Mouse (Mus musculus) heart, adult 10 weeks (tissue): ENCODE data around the gene Gm572. TPM values are rescaled to one million over a fixed set of nuclear protein-coding genes. Genes with fewer than 3 reads are reported as not detected.

Source experiments
- polyA plus RNA-seq: library from polyadenylated mRNA; stranded (reverse); fragments of 350-450 nt; fragmentation: Illumina TruSeq; extraction: RNeasy Lipid Tissue Mini Kit (QIAGEN cat#74804); gene quantifications from one replicate; pipeline ENCODE4 v1.2.3, GENCODE M21; 2014; ENCODE audit warnings: low read depth, low replicate concordance

The Gm572 gene
- 3.6 TPM for polyA plus RNA-seq

DNA sequence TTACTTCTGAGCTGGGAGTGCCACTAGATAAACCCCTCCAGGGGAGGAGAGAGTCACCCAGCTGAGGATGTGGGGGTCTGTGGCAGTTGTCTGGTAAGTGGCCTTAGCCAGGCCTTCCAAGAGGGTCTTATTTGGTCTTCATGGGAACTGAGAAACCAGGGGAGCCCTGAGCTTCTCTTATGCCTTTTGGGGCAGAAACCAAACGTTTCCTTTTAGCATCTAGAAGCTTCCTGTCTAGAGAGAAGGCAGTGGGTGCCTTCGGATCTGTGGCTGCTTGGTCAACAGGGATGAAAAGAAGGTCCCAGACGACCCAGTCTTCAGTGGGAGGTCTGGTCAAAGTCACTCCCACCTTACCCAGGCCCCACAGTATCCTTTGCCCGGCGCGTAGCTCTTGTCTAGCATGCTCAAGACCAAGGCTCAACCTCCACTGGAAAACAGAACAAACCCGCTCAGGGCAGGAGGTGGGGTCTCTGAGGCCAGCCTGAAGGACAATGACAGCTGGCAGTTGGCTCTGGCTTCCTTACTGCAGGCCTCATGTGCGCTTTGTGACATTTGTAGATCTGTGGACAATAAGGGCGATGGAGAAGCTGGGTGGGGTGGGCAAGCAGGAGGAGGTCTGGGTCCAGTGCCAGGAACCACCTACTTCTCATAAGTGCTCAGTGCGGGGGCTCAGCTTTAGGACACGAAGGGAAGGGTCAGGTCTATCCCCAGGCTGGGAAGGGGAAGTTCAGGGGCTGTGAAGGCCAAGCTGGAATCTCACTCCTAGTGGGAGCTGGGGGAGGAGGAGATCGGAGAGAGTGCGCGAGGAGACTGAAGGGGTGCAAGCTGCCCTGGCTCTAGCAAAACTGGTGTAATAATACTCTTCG is at the start of gene Gm572:
Gm572 (plus strand) TSS at position 27 of the 866 bp plus-strand sequence.

DNA sequence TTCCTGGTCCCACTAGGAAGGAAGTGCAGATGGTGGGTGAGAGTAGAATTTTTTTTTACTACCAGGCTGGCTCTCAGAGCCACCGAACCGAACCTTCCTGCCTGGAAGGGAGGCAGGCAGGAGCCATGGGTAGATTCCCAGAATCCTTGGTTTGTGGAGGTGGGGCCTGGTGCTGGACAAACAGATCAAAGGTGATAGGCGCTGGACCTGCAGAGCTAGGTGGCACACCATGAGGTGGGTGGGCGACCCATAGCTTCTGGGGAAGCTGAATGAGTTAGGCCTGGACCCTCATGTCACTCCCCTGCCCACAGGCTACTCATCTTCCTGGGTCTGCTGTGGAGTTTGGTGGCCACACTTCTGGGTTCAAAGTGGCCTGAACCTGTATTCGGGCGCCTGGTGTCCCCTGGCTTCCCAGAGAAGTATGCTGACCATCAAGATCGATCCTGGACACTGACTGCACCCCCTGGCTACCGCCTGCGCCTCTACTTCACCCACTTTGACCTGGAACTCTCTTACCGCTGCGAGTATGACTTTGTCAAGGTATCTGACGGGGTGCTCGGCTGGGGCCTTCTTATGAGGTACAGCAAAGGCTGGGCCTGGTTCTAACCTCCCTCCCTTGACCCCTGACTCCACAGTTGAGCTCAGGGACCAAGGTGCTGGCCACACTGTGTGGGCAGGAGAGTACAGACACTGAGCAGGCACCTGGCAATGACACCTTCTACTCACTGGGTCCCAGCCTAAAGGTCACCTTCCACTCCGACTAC is 40.6 kb upstream of the Gm572 start, which contains the start of gene Masp2:
Masp2 (plus strand) TSS at position 198 of the 764 bp plus-strand sequence.

DNA sequence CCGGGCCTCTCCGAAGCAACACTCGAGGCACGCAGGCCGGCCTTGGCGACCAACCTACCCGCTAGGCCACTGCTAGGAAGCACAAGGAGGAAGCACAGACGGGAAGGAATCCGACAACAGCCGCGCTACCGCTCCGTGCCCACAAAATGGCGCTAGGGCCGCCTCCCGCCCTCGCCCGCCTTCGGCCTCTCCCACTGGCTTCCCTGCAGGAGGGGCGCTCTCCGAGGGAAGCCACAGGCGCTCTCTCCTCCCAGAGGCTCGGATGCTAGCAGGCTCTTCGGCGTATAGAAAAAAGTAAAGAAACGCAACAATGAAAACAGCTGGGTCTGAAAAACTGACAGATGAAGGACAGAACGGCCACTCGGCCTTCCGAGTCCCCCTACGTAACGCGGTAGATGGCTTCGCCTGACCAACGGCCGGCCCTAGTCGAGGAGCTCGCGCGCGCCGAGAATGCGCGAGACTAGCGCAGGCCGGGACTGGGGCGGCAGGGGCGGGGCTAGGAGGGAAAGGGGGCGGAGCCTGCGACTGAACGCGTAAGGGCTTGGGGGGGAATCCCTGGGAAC is 16.4 kb upstream of the Gm572 start, which contains the start of gene Tardbp:
Tardbp (minus strand) TSS at position 397 of the 563 bp plus-strand sequence.

Other genes starting within 250 kb of the Gm572 start
- gene Ubiad1, start 198.5 kb upstream of the Gm572 start, polyA plus RNA-seq: 16.0 TPM
- gene Mtor, start 194.7 kb upstream of the Gm572 start, polyA plus RNA-seq: 20.2 TPM
- gene Angptl7, start 142.9 kb upstream of the Gm572 start, polyA plus RNA-seq: 2.8 TPM
- gene Exosc10, start 84.9 kb upstream of the Gm572 start, polyA plus RNA-seq: 44.6 TPM
- gene Srm, start 51.8 kb upstream of the Gm572 start, polyA plus RNA-seq: 17.9 TPM
- 0.42 TPM for gene Masp2, start 40.8 kb upstream of the Gm572 start, polyA plus RNA-seq
- 178 TPM for gene Tardbp, start 16.3 kb upstream of the Gm572 start, polyA plus RNA-seq
- 17.8 TPM for gene Casz1, start 161.1 kb downstream of the Gm572 start, polyA plus RNA-seq